Mouse (Mus musculus): ENCODE results near the gene Ap5z1.

Gene Ap5z1

DNA sequence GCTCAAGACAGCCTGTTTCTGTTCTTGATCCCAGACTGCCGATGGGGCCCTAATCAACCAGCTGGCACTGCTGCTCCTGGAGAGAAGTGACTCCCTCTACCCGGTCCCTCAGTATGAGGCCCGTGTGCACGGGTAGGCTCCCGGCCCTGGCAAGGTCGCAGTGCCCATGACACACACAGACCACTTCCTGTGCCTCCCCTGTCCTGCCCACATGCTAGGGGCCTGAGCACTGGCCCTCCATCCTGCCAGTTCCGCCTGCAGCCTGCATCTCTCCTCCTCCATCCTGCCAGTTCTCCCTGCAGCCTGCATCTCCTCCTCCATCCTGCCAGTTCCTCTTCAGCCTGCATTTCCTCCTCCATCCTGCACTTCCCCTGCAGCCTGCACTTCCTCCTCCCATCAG is 11.9 kb downstream of the Ap5z1 start:
- no peak for DNase-seq (ENCODE audit: low spot score)

DNA sequence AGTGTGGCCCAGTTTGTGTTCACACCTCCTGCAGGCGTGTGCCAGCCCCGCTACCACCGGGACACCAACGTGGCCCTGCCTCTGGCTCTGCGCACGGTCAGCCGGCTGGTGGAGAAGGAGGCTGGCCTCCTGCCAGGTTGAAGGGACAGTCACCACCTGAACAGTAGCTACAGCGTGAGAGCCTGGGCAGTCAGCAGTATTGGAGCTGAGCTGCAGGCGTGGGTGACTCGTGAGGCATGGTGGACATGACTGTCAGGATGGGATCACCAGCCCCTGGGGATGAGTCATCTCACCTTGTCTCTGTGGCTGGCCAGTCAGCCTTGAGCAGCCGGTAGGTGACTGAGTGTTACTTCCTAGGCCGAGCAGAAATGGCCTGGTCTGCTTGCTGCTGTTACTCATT is 13.6 kb downstream of the Ap5z1 start:
- DNase-seq (ENCODE audit: low spot score), result no peak

DNA sequence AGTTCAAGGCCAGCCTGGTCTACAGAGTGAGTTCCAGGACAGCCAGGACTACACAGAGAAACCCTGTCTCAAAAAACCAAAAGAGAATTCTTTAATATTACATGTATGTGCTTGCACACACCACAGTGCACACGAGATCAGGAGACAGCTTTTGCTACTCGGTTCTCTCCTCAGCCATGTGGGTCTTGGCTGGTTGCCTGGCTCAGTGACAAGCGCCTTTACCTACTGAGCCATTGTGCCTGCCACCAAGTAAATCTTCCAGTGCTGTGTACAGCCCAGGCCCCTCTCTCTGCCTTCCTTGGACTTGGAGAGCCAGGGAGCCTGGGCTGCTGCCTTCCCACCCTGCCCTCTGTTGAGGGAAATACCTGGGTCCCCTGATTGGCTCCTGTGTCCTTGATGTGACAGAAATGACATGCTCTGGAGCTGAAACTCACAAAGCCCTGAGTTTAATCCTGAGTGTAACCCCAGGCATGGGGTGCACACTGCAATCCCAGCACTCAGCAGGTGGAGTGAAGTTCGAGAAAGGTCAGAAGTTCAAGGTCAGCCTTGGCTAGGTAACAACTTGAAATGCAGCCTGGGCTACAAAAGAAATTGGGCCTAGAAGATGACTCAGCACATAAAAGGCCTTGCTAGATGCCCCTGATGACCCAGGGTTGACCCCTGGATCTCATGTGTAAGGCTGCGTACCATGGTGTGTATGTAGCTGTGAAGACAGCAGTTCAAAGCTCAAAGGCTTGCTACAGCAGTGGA is 14.3 kb downstream of the Ap5z1 start:
- no peak for DNase-seq (ENCODE audit: low spot score)

DNA sequence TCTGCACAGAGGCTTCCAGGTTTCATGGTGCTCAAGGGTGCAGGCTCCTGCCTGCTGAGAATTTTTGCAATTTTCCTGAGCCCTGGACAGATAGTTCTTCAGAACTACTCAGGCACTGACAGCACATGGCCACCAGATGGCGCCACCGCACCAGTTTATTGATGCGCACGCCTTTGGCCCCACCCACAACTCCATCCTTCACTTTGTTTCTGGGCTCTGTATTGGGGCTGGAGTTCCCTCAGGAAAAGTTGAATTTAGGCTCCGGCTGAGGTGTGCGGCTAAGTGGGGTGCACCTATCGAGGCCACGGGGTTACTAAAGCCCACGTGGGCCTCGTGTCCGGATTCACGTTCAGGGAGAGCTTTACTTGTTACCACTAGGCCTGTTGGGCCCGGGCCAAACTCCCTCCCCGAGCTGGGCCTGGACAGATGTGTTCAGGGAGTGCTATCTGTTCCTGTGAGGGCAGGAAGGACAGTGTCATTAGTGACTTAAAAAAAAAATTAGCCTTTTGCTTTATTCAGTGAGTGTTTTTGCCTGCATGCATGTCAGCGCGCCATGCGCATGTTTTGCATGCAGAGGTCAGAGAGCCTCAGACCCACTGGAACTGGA is 15.2 kb downstream of the Ap5z1 start:
- peak; percentile 62 for DNase-seq (ENCODE audit: low spot score)

DNA sequence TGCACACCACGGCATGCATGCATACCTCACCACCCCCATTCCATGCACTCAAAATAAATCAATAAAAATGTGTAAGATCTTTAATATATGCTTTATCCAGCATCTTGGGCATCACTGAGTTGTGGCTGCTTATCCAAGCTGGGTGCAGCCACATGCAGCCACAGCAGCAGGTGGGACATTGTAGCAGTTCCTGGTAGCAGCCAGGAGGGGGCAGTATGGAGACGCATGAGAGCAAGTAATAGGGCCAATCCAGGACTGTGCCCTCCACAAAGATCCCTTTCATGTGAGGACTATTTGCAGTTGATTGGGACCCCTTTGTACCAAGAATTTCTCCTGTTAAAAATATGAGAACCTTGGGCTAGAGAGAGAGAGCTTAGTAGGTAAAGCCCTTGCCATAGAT is 18.8 kb downstream of the Ap5z1 start:
- DNase-seq (ENCODE audit: low spot score), result no peak

DNA sequence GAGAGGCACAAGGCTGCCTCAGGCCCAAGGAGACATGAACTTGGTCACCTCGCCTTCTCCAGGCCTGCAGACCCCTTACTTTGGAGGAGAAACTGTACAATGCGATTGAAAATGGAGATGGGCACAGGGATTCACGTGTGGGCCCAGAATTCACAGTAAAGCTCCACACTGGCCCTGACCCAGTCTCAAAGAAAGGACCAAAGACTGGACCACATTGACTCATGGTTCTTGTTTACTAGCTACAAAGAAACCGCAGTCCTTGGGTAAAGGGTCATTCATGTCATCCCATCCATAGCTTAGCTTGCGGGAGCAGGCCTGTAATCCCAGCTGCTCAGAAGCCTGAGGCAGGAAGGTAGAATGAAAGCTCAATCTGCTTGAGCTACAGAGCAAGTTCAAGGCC is 19.8 kb downstream of the Ap5z1 start:
- no peak for DNase-seq (ENCODE audit: low spot score)

DNA sequence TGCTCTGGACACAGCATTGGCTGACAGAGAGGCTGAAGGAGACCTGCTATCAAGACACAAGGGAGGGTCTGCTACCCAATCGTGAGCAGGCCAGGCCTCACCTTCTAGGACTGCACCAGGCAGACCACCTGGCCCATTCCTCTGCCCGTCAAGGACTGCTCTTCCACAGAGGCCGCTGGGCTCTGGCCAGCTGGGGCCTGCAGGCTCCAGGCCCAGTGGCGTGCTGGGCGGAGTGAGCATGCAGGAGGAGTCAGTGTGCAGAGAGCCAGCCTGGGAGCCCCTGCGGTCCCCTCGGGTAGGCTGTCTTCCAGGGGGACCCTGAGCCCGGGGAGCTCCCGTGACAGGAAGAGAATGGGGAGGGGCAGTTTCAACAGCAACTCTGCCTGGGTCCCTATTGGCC is 22.9 kb downstream of the Ap5z1 start:
- DNase-seq (ENCODE audit: low spot score), result no peak

DNA sequence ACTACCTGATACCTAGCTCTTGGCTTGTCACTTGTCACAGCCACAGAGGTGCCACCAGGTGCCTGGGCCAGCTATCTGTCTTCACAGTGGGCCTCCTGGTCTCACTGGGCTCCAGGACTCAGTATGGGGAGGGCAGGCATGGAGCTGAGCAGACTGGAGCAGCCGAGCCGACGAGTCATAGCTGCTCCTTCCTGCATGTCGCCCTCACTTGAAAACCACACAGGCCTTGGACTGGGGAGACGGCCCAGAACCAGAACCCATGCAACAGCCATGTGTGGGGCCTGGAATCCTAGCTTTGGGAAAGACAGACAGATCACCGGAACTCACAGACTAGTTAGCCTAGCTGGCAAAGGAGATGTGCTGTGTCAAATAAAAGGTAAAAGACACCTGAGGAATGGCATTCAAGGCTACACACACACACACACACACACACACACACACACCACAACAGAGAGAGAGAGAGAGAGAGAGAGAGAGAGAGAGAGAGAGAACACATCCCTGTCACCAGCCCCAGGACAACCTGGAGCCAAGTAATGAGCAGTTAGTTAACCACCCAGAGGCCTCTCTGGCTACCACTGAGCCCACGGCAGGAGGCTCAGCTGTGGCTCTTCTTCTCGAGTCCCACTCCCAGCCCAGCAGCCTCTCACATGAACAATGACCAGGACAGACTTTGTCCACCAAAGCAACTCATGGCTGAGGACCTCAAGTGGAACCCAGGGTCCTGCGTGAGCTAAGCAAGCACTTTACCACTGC is 26.4 kb downstream of the Ap5z1 start:
- no peak for DNase-seq (ENCODE audit: low spot score)

DNA sequence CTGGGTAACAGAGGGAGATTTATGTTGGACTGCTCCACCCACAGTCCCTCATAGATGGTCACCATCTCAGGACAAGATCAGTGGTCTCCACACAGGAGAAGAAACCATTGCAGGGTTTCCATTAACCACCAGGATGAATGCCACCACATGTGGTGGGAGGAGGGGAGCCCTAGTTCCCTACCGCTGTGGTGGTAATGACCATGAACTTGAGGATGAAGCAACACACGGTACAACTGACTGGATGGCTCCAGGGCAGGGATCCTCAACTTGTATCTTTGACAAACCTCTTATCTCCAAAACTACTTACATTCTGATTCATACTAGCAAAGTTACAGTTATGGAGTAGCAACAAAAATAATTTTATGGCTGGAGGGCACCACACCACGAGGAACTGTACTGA is 29.6 kb downstream of the Ap5z1 start:
- DNase-seq (ENCODE audit: low spot score), result no peak

DNA sequence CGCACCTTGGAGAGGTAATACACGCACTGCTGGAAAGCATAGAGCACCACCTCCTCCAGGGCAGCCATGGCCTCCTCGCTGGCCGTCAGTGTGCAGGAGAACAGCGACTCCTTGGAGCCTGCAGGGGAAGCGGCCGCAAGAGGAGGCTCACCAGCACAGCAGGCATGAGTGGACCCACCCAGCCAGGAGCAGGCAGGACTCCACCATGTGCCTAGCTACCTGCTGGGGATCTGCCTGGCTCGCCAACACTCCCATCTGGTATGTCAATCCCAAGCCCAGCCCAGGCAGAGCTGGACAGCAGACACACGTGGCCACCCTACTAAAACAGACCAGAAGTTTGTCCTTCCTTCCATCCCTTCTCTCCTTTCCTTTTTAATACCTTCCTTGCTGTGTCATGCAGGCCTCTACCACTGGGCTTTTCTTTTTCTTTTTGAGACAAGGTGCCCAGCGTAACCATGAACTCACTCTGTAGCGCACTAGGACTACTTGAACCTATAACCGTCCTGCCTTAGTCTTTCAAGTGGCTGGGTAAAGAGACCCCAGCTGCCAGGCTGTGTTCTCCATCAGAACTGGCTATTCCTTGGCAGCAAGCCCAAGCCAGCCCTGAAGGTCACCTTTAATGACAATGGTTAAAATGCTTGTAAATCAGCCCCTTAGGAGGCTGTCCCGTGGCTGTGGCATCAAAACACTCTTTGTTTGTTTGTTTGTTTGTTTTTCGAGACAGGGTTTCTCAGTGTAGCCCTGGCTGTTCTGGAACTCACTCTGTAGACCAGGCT is 31.8 kb downstream of the Ap5z1 start:
- no peak for DNase-seq (ENCODE audit: low spot score)

DNA sequence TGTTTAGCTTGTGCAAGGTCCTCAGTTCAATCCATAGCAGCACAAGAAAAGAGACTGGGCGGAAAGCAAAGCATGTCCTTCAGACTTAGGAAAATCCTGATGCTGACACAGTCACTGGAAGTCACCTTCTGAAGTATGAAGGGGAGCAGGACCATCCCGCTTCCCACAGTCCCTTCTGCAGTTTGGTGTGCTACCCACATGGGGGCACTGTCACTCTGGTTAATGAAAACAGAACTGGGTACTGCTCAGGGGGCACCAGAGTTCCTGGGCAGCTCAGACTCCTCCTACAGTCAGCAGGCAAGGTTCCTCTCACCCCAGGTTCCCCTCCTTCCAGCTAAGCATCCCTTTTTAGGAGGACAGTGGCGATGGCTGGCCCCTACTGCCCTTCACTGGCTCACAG is 35.2 kb downstream of the Ap5z1 start:
- DNase-seq (ENCODE audit: low spot score), result peak; percentile 16

DNA sequence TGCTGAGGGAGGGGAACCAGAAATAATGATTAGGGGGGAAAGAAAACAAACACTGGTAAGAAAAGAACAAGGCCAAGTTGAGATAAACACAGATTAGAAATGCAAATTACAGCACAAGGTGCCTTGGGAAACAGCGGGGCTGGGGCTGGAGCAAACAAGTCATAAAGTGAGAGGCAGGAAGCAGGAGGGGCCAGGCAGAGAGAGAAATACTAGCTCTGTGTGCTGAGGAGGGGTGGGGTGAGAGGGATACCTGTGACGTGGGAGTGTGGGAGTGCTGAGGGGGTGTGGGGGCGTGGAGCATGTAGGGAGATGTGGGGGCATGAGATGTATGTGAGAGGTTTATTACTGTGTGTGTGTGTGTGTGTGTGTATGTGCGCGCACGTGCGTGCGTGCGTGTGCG is 37.2 kb downstream of the Ap5z1 start:
- DNase-seq (ENCODE audit: low spot score), result no peak

DNA sequence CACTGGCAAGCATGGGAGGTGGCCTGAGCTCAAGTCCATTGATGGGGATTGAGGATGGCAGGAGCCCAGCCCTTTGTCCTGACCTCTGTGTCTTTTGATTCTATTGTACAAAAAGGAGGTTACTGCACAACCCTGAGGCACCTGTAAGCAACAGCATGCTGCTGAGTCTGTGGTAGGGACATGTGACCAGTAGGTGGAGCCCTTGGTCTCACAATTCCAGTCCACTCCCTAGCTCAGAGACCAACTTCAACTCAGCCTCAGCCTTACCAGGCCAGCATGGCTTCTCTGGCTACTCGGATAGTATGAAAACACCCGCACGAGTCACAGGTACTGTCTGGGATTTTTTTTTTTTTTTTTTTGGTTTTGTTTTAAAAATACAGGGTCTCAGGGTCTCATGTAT is 38.7 kb downstream of the Ap5z1 start:
- DNase-seq (ENCODE audit: low spot score), result peak; percentile 87

DNA sequence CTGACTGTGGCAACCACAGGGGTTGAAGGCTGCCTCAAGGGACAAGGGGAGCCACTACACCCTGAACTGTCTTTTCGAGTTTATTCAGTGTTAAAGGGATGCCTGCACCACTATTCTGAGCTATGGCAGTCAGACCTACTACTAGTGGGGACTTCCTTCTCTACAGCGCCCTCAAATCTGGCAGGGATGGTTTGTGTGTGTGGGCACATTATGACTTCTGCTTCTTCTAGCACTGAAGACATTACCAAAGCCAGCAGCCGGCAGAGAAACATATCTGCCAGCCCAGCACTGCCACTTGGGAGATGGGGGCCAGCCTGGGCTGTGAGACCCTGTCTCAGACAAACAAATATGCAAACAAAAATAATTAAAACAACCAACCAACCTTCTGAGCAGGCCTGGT is 40.4 kb downstream of the Ap5z1 start:
- DNase-seq (ENCODE audit: low spot score), result no peak

DNA sequence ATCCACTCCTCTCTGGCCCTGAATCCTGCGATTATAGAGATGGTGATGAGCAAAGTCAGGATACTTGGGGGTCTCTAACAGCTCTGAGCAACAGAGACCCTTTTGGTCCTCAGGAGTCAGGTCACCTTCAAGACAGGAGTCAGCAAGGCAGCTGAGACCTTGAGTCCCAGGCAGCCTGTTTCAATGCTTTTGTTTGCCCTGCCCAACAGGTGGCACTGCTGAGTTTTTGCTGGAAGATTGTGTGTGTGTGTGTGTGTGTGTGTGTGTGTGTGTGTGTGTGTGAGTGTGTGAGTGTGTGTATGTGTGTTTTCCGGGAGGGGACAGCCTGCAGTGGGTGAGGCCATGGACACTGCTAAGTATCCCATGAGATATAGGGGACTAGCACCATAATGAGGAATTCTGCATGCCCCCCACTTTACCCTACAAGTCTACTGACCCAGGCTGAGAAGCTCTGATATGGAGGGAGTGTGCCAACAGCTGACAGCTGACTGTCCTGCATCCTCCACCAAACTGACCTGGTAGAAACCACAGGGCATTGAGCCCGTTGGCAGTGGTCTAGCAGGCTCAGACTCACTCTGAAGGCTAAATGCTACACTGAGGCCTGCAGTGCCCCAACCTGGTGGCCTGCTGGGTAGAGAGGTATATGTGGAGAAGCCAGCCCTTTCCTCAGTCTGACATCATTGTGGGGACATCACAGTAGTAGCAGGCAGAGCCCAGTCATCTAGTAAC is 42.1 kb downstream of the Ap5z1 start:
- DNase-seq (ENCODE audit: low spot score), result no peak

DNA sequence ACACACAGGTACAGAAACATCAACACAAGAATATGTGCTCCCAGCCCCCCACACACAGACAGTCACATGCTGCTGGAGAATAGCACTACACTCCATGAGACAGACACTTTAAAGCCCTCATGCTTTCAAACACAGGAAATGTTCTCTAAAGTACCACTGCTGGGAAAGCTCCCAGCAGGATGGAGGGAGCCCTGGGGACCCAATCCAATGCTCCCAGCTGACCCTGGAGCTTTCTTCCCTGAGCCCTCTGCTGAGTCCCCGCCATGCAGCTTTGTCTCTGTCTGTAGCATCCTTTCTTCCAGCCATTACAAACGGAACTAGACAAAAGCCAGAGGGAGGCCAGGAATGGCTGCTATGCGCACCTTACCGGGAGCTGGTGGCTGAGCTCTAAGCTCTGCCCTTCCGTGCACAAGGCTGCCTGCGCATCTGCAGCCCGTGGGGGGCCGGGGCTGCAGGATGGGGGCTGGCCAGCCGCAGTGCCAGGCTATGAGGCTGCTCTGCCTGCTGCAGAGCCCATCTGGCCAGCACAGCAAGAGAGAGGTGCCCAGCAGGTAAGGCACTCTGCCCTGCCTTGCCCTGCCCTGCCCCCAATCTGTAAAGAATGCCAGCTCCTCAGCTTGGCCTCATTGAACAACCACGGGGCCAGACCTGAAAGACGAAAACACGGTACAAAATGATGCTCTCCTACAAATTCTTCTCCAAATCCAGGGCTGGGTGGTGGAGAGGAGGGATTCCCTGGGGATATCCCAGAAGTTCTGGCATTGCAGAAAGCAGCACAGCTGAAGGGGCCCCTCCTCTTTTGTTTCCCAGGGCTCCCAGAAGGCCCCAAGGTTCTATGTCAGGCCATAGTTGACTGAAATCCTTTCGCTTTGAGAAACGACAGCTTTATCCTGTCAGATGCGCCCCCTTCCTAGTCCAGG is 45.7 kb downstream of the Ap5z1 start:
- DNase-seq (ENCODE audit: low spot score), result peak; percentile 26

DNA sequence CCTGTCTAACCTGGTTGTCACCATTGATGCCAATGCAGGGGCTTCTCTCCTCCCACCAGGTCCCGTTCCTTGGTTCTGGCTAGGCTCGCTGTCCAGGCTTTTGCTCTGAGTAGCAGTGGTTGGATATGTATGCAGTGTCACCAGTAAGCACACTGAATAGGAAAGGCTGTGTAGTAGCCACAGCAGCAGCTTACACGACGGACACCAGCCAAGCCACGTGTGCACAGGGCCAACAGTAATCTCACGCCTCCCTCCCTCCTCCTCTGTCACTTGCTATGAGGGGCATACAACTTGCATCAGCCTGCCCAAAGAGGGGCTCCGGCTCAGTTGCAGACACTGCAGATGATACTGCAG is 46.3 kb downstream of the Ap5z1 start:
- DNase-seq (ENCODE audit: low spot score), result no peak

DNA sequence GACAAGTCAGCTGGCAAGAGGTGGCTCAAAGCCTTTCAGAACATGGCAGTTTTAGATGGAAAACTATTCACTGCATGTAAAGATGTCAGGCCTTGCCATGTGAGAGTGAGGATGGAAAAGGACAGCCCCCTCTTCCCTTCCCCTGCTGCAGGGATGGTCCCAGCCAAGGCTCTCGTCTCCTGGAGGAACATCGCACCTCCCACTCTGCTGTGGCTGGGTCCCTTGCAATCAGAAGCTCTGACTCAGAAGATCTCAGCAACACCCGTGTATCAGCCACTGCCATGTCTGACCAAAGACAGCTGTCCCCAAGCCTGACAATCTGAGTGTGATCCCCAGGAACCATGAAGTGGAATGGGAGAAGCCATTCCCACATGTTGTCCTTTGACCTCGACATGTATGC is 48.4 kb downstream of the Ap5z1 start:
- DNase-seq (ENCODE audit: low spot score), result no peak

DNA sequence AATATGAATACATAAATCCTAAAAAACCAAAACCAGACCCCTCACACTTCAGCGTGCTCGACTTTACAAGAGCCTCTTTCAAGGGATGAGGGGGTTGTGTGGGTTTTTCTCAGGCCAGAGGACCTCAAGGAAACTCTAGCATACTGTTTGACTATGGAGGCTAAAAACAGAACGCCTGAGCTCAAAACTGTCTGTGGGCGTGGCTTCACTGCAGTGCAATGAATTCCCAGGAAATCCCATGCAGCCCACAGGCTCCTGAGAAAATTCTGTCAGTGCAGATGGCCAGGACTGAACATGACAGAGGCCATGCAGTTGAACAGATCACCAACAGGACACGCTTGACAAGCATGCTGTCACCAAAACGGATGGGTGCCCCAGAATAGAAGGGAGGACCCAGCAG is 55.2 kb downstream of the Ap5z1 start:
- DNase-seq (ENCODE audit: low spot score), result no peak

DNA sequence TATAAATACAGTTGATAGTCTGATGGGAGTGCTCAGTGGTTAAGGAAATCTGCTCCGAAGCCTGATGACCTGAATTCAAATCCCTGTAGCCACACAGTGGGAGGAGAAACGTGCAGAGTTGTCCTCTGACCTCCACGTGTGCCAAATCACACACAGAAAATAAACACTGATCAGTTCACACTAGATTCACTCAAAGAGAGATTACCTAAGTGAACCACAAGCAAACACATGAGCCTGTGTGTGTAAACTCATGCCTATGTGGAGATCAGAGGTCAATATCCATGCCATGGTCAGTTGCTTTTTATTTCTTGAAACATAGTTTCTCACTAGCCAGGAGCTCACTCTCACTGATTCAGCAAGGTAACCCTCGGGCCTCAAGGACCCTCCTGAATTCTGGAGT is 56.6 kb downstream of the Ap5z1 start:
- no peak for DNase-seq (ENCODE audit: low spot score)

Data from lung, postnatal 25 days (tissue).